8 mouse cellular contexts compared by ENCODE assay signal in the genomic region with DNA sequence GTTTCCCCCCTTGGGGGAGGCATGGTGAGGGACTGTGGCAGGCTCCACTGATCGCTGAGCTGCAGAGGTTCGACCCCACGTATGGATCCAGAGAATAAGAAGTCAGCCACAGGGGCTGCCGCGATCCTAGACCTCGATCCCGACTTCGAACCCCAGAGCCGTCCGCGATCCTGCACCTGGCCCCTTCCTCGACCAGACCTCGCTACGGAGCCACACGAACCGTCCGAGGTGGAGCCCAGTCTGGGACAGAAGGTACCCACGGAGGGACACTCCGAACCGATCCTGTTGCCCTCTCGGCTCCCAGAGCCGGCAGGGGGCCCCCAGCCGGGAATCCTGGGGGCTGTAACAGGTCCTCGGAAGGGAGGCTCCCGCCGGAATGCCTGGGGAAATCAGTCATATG. TPM values are rescaled to one million over a fixed set of nuclear protein-coding genes. Genes with fewer than 3 reads are reported as not detected.
DNase-seq lines count a peak whose midpoint lies in the region; ATAC-seq and TF ChIP-seq lines count a peak whose summit lies in the region.

No protein-coding gene starts in this region.

- H3K4me2 ChIP-seq in intestine, embryonic 16.5 days (ENCODE audit: low read depth, low read length) = peak overlapping the region; percentile 65
- peak overlapping the region; percentile 77 for H3K4me2 ChIP-seq in midbrain, embryonic 13.5 days (replicated peaks)

- peaks cover 14% of the 10 kb centered on the region for H3K36me3 ChIP-seq in E14TG2a.4 (ENCODE audit: insufficient read depth, low read length)
- no peaks in the 10 kb centered on the region for H3K36me3 ChIP-seq in intestine, embryonic 16.5 days (ENCODE audit: control insufficient read depth, insufficient read depth, low read length)
- no peaks in the 10 kb centered on the region for H3K36me3 ChIP-seq in midbrain, embryonic 13.5 days

- intact Hi-C loops in gastrocnemius, adult 2 months (cut with DNase I) = loop anchor here (2.0 kb wide), 3 partner anchors 20 to 78 kb away; partner anchors contain the start of genes Med12 and Snx12
- intact Hi-C loops in gastrocnemius, postnatal 36 days (cut with DNase I) = no loop called here

- WGBS in intestine, embryonic 16.5 days = 7% methylated on average over 26 of the region's 26 CpGs
- 32% methylated on average over 26 of the region's 26 CpGs for WGBS in midbrain, embryonic 13.5 days

- peaks cover 43% of the 10 kb centered on the region for H3K4me1 ChIP-seq in E14TG2a.4 (replicated peaks; ENCODE audit: low read depth, low read length)
- H3K4me1 ChIP-seq in embryonic fibroblast, embryonic 13.5 days (ENCODE audit: control insufficient read depth, insufficient read depth, low read length) = no peaks in the 10 kb centered on the region
- no peaks in the 10 kb centered on the region for H3K4me1 ChIP-seq in intestine, embryonic 16.5 days (ENCODE audit: control insufficient read depth, insufficient read depth, low read length)
- H3K4me1 ChIP-seq in midbrain, embryonic 13.5 days (replicated peaks) = peaks cover 9% of the 10 kb centered on the region

- DNase-seq in gastrocnemius, adult 2 months = peak; percentile 15
- DNase-seq in gastrocnemius, postnatal 36 days = no peak
- DNase-seq in right cerebral cortex, adult 18-20 months = no peak

- peak overlapping the region; percentile 90 for H3K27ac ChIP-seq in gastrocnemius, adult 2 months
- no peak overlapping the region for H3K27ac ChIP-seq in embryonic fibroblast, embryonic 13.5 days (ENCODE audit: insufficient read depth, low read length)
- H3K27ac ChIP-seq in intestine, embryonic 16.5 days (ENCODE audit: low read length) = peak overlapping the region; percentile 45
- H3K27ac ChIP-seq in midbrain, embryonic 13.5 days = no peak overlapping the region

- no peaks in the 10 kb centered on the region for H3K9me3 ChIP-seq in E14TG2a.4 (ENCODE audit: low read length)
- H3K9me3 ChIP-seq in intestine, embryonic 16.5 days (ENCODE audit: control insufficient read depth, low read length) = no peaks in the 10 kb centered on the region
- H3K9me3 ChIP-seq in midbrain, embryonic 13.5 days = no peaks in the 10 kb centered on the region

- TF ChIP-seq CTCF in gastrocnemius, adult 2 months (IDR thresholded peaks at IDR 0.05) = no peak
- no peak for TF ChIP-seq CTCF in E14TG2a.4 (conservative IDR thresholded peaks at IDR 0.05; ENCODE audit: low read length)
- TF ChIP-seq CTCF in embryonic fibroblast, embryonic 13.5 days (IDR thresholded peaks at IDR 0.05; ENCODE audit: borderline replicate concordance, insufficient read depth, low read length) = no peak

- H3K9ac ChIP-seq in intestine, embryonic 16.5 days (ENCODE audit: low read depth, low read length) = peak overlapping the region; percentile 73
- H3K9ac ChIP-seq in midbrain, embryonic 13.5 days (replicated peaks) = peak overlapping the region; percentile 59

- TF ChIP-seq POLR2A in embryonic fibroblast, embryonic 13.5 days (IDR thresholded peaks at IDR 0.05; ENCODE audit: low read depth, low read length) = no peak

- H3K4me3 ChIP-seq in gastrocnemius, adult 2 months = peak overlapping the region; percentile 76
- peak overlapping the region; percentile 83 for H3K4me3 ChIP-seq in E14TG2a.4 (replicated peaks; ENCODE audit: low read length)
- peak overlapping the region; percentile 64 for H3K4me3 ChIP-seq in embryonic fibroblast, embryonic 13.5 days (ENCODE audit: insufficient read depth, low read length)
- H3K4me3 ChIP-seq in intestine, embryonic 16.5 days (ENCODE audit: low read length) = peak overlapping the region; percentile 59
- peak overlapping the region; percentile 54 for H3K4me3 ChIP-seq in midbrain, embryonic 13.5 days (replicated peaks)

- ATAC-seq in intestine, embryonic 16.5 days = peak; percentile 36
- peak; percentile 42 for ATAC-seq in midbrain, embryonic 13.5 days
- no peak for ATAC-seq in cerebellum, adult (ENCODE audit: insufficient number of reproducible peaks, low FRiP score, low TSS enrichment)

- peaks cover 3% of the 10 kb centered on the region; the same call in 1 of the 2 replicates for H3K27me3 ChIP-seq in E14TG2a.4 (ENCODE audit: insufficient read depth, low read length)
- H3K27me3 ChIP-seq in intestine, embryonic 16.5 days (replicated peaks; ENCODE audit: control insufficient read depth, insufficient read depth, low read length) = 0 out of 2 replicates have a peak, but pooled peaks cover 3% of the 10 kb centered on the region
- no peaks in the 10 kb centered on the region for H3K27me3 ChIP-seq in midbrain, embryonic 13.5 days

RNA-seq across cellular contexts. Expression of gene Foxo4, which starts 0.4 kb away (rescaled TPM):
- 100 to 1,000 TPM; 126 to 127 TPM for total RNA-seq in gastrocnemius, adult 2 months (2021)
- total RNA-seq in gastrocnemius, postnatal 36 days (2021) = 100 to 1,000 TPM in 1 of 2 experiments, 10 to 100 TPM in 1; 95.6 to 116 TPM
- polyA plus RNA-seq in embryonic fibroblast, embryonic 13.5 days (2011; ENCODE audit: insufficient read length, low read depth, missing spikeins) = 12.8 and 15.3 TPM in 2 replicates
- 1.6 and 1.8 TPM in 2 replicates for polyA plus RNA-seq in intestine, embryonic 16.5 days (2015; fragmentation: Nextera tagmentation; extraction: Ambion mirVana)
- 0.86 and 1.1 TPM in 2 replicates for polyA plus RNA-seq in midbrain, embryonic 13.5 days (2015; fragmentation: Nextera tagmentation; extraction: Ambion mirVana)

RNA-seq across cellular contexts. Expression of gene Gm614, which starts 9.1 kb away (rescaled TPM):
- total RNA-seq in gastrocnemius, adult 2 months (2021) = not detected
- total RNA-seq in gastrocnemius, postnatal 36 days (2021) = not detected
- polyA plus RNA-seq in embryonic fibroblast, embryonic 13.5 days (2011; ENCODE audit: insufficient read length, low read depth, missing spikeins) = not detected in 2 replicates
- polyA plus RNA-seq in intestine, embryonic 16.5 days (2015; fragmentation: Nextera tagmentation; extraction: Ambion mirVana) = not detected in 2 replicates
- polyA plus RNA-seq in midbrain, embryonic 13.5 days (2015; fragmentation: Nextera tagmentation; extraction: Ambion mirVana) = not detected in 2 replicates

RNA-seq across cellular contexts. Expression of gene Il2rg, which starts 13.3 kb away (rescaled TPM):
- total RNA-seq in gastrocnemius, adult 2 months (2021) = 1 to 10 TPM; 1.2 to 2.9 TPM
- 1 to 10 TPM; 1.8 to 2.5 TPM for total RNA-seq in gastrocnemius, postnatal 36 days (2021)
- 4.6 and 4.8 TPM in 2 replicates for polyA plus RNA-seq in embryonic fibroblast, embryonic 13.5 days (2011; ENCODE audit: insufficient read length, low read depth, missing spikeins)
- 15.6 and 15.7 TPM in 2 replicates for polyA plus RNA-seq in intestine, embryonic 16.5 days (2015; fragmentation: Nextera tagmentation; extraction: Ambion mirVana)
- polyA plus RNA-seq in midbrain, embryonic 13.5 days (2015; fragmentation: Nextera tagmentation; extraction: Ambion mirVana) = 4.1 and 5.2 TPM in 2 replicates

RNA-seq across cellular contexts. Expression of gene Gm20489, which starts 14.1 kb away (rescaled TPM):
- total RNA-seq in gastrocnemius, adult 2 months (2021) = not detected
- total RNA-seq in gastrocnemius, postnatal 36 days (2021) = not detected
- not detected in 2 replicates for polyA plus RNA-seq in embryonic fibroblast, embryonic 13.5 days (2011; ENCODE audit: insufficient read length, low read depth, missing spikeins)
- polyA plus RNA-seq in intestine, embryonic 16.5 days (2015; fragmentation: Nextera tagmentation; extraction: Ambion mirVana) = not detected in 2 replicates
- not detected in 2 replicates for polyA plus RNA-seq in midbrain, embryonic 13.5 days (2015; fragmentation: Nextera tagmentation; extraction: Ambion mirVana)

RNA-seq across cellular contexts. Expression of gene Med12, which starts 19.1 kb away (rescaled TPM):
- 10 to 100 TPM; 17.2 to 19.4 TPM for total RNA-seq in gastrocnemius, adult 2 months (2021)
- 10 to 100 TPM; 15.5 to 18.1 TPM for total RNA-seq in gastrocnemius, postnatal 36 days (2021)
- 45.8 and 47.9 TPM in 2 replicates for polyA plus RNA-seq in embryonic fibroblast, embryonic 13.5 days (2011; ENCODE audit: insufficient read length, low read depth, missing spikeins)
- polyA plus RNA-seq in intestine, embryonic 16.5 days (2015; fragmentation: Nextera tagmentation; extraction: Ambion mirVana) = 19.9 and 22.3 TPM in 2 replicates
- 25.6 and 33.9 TPM in 2 replicates for polyA plus RNA-seq in midbrain, embryonic 13.5 days (2015; fragmentation: Nextera tagmentation; extraction: Ambion mirVana)

Comparison
In these comparisons a context has a peak if more than half of its experiments do, and no peak if none do; other contexts are left out.
1. H3K27ac ChIP-seq: peak in gastrocnemius, adult 2 months (single experiment) and intestine, embryonic 16.5 days (single experiment); none in embryonic fibroblast, embryonic 13.5 days (single experiment) and midbrain, embryonic 13.5 days (single experiment).
2. Peak in every context shown above with its lines, with median percentiles within 50 percentile points of each other: H3K4me3 ChIP-seq.